Mouse (Mus musculus) testis, adult 2 months (tissue): ENCODE data around the gene Arhgef38. TPM values are rescaled to one million over a fixed set of nuclear protein-coding genes. Genes with fewer than 3 reads are reported as not detected.

ENCODE experiments used
- H3K27ac ChIP-seq: fragments of 200-500 bp; 2 replicates; pipeline ENCODE4 v1.5.1; 2012; ENCODE audit warnings: low read depth, low read length; ENCODE audit not compliant: control insufficient read depth, insufficient read depth
- H3K27me3 ChIP-seq: fragments of 200-500 bp; 2 replicates; pipeline ENCODE4 v1.6.1; 2012; ENCODE audit warnings: mild to moderate bottlenecking, low read length, moderate library complexity; ENCODE audit not compliant: control insufficient read depth, insufficient read depth
- H3K36me3 ChIP-seq: fragments of 200-500 bp; 2 replicates; pipeline ENCODE4 v1.6.1; 2012; ENCODE audit warnings: mild to moderate bottlenecking, low read length; ENCODE audit not compliant: control insufficient read depth, insufficient read depth
- H3K4me1 ChIP-seq: fragments of 200-500 bp; 2 replicates; pipeline ENCODE4 v1.6.1; 2012; ENCODE audit warnings: low read length; ENCODE audit not compliant: control insufficient read depth, insufficient read depth
- H3K4me3 ChIP-seq: fragments of 200-500 bp; 2 replicates; pipeline ENCODE4 v1.5.1; 2012; ENCODE audit warnings: low read depth, mild to moderate bottlenecking, low read length, moderate library complexity, mixed read lengths; ENCODE audit not compliant: control insufficient read depth
- CTCF ChIP-seq: fragments of 200-500 bp; IDR thresholded peaks from 2 replicates; pipeline ENCODE4 v1.5.1; 2012; ENCODE audit warnings: low read depth, mild to moderate bottlenecking, inconsistent platforms, low read length, moderate library complexity; ENCODE audit not compliant: control insufficient read depth, insufficient read depth, insufficient replicate concordance
- POLR2A ChIP-seq: fragments of 200-500 bp; IDR thresholded peaks from 2 replicates; pipeline ENCODE4 v1.6.1; 2012; ENCODE audit warnings: low read depth, mild to moderate bottlenecking, inconsistent platforms, low read length, moderate library complexity; ENCODE audit not compliant: control insufficient read depth
- polyA plus RNA-seq: library from polyadenylated mRNA; depleted of rRNA; stranded (reverse); fragments of >200 nt; gene quantifications from 2 replicates; pipeline ENCODE4 v1.2.3, GENCODE M21; 2012

The Arhgef38 gene
- polyA plus RNA-seq, 1 experiment, result not detected

GRCm38 (mm10) chr3:133151629-133152028 lies 83.1 kb downstream of the Arhgef38 start:
- no peak for TF ChIP-seq CTCF
- no peak for TF ChIP-seq POLR2A
- no peak overlapping the region for H3K4me3 ChIP-seq
- H3K36me3 ChIP-seq, result no peaks in the 10 kb centered on the region
- H3K27ac ChIP-seq, result no peak overlapping the region
- no peaks in the 10 kb centered on the region for H3K27me3 ChIP-seq
- no peaks in the 10 kb centered on the region for H3K4me1 ChIP-seq

- TF ChIP-seq POLR2A (no peak), CTCF (no peak)
- H3K27me3 ChIP-seq, result no peaks in the 10 kb centered on the region
Measured at GRCm38 (mm10) chr3:133144511-133145147, 90.1 kb downstream of the Arhgef38 start.

GRCm38 (mm10) chr3:133141877-133142276 lies 92.9 kb downstream of the Arhgef38 start:
- Histone ChIP-seq H3K27ac (no peak overlapping the region), H3K36me3 (no peaks in the 10 kb centered on the region), H3K27me3 (no peaks in the 10 kb centered on the region), H3K4me1 (no peaks in the 10 kb centered on the region), H3K4me3 (no peak overlapping the region)
- TF ChIP-seq POLR2A (no peak), CTCF (no peak)

More at GRCm38 (mm10) chr3:133144511-133145147, 90.1 kb downstream of the Arhgef38 start:
- H3K27ac ChIP-seq, result no peak overlapping the region
- no peaks in the 10 kb centered on the region for H3K36me3 ChIP-seq
- no peaks in the 10 kb centered on the region for H3K4me1 ChIP-seq
- H3K4me3 ChIP-seq, result no peak overlapping the region

DNA sequence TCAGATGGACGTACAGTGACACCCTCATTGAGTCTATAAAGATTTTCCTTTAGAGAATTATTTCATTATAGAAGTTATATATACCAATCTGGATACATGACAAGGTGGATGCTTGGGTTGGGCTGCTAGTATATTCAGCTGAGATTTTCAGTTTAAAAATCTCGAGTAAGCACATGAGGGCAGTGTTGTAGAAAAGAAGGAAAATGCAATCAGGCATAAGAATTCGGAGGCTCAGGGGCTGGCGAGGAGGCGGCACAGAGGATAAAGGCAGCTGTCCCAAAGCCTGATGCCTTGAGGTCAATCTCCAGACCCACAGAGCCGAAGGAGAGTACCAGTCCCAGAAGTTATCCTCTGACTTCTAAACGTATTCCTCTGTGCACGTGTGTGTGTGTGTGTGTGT lies 102.1 kb downstream of the Arhgef38 start:
- TF ChIP-seq CTCF (no peak), POLR2A (no peak)
- no peaks in the 10 kb centered on the region for H3K27me3 ChIP-seq
- H3K27ac ChIP-seq, result no peak overlapping the region
- no peaks in the 10 kb centered on the region for H3K4me1 ChIP-seq
- no peaks in the 10 kb centered on the region for H3K36me3 ChIP-seq
- no peak overlapping the region for H3K4me3 ChIP-seq

DNA sequence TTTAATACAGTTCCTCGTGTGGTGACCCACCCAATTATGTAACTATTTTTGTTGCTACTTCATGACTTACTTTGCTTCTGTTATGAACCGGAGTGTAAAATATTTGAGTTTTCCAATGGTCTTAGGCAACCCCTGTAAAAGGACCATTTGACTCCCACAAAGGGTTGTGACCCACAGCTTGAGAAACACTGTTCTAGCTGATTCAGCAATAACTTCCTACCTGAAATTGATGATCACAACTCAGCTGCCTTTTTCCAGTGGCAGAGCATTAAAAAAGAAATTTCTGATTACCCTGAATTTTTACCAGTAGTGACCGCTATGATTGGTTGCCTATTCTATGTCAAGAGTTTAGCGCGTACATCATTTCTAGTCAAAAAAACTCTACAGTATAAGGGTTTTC lies 103.4 kb downstream of the Arhgef38 start:
- no peaks in the 10 kb centered on the region for H3K27me3 ChIP-seq
- H3K4me3 ChIP-seq, result no peak overlapping the region
- TF ChIP-seq POLR2A (no peak), CTCF (no peak)
- H3K27ac ChIP-seq, result no peak overlapping the region
- no peaks in the 10 kb centered on the region for H3K4me1 ChIP-seq
- H3K36me3 ChIP-seq, result no peaks in the 10 kb centered on the region

DNA sequence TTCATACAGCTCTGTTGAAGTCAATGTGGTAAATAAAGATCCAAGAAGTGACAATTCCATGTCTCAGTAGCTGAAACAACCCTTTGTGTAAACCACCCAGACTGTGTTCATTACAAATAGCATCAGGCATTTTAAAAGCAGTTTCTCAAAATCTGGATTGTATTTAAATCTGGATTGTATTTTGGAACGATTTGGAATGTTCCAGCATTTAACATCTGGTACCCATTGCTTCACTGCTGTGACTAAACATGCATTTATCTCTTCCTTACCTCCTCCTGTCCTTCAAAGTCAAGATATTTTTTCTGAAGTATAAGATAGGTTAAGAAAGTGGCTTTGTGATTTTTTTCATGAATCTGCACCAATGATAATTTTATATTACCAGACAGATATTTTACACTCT lies 121.5 kb downstream of the Arhgef38 start:
- peaks cover 1% of the 10 kb centered on the region; the same call in 1 of the 2 replicates for H3K36me3 ChIP-seq
- H3K4me3 ChIP-seq, result no peak overlapping the region
- no peak overlapping the region for H3K27ac ChIP-seq
- no peak for TF ChIP-seq POLR2A
- TF ChIP-seq CTCF, result no peak
- H3K4me1 ChIP-seq, result no peaks in the 10 kb centered on the region
- H3K27me3 ChIP-seq, result no peaks in the 10 kb centered on the region

DNA sequence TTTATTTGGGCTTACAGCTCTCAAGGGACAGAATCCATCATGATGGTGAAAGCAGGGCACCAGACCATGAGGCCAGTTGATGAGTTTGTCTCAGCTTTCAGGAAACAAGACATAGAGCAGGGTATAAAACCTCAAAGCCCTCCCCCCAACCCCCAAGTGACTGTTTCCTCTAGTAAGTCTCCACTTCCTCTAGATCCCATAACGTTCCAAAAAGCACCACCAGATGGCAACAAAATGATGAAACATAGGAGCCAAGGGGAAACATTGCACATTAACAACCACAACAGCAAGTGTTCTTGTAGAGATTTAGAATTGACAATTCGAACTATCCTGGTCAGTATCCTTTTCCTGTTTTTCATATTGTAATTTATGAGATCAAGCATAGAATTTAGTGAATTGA lies 123.0 kb downstream of the Arhgef38 start:
- no peaks in the 10 kb centered on the region for H3K4me1 ChIP-seq
- TF ChIP-seq POLR2A (no peak), CTCF (no peak)
- no peak overlapping the region for H3K4me3 ChIP-seq

More for the DNA sequence above, 123.0 kb downstream of the Arhgef38 start:
- peaks cover 2% of the 10 kb centered on the region for H3K36me3 ChIP-seq
- no peak overlapping the region for H3K27ac ChIP-seq
- H3K27me3 ChIP-seq, result no peaks in the 10 kb centered on the region
